Mouse (Mus musculus) stomach, postnatal 0 days (tissue): ENCODE measurements around the gene Aif1.

Experiments used
- CTCF ChIP-seq: IDR thresholded peaks from 2 replicates; pipeline ENCODE4 v1.5.1; 2016; ENCODE audit warnings: antibody characterized with exemption, low read depth, mild to moderate bottlenecking, moderate library complexity
- EP300 ChIP-seq: optimal IDR thresholded peaks from 2 replicates; pipeline ENCODE3; 2016; ENCODE audit warnings: antibody characterized with exemption

DNA sequence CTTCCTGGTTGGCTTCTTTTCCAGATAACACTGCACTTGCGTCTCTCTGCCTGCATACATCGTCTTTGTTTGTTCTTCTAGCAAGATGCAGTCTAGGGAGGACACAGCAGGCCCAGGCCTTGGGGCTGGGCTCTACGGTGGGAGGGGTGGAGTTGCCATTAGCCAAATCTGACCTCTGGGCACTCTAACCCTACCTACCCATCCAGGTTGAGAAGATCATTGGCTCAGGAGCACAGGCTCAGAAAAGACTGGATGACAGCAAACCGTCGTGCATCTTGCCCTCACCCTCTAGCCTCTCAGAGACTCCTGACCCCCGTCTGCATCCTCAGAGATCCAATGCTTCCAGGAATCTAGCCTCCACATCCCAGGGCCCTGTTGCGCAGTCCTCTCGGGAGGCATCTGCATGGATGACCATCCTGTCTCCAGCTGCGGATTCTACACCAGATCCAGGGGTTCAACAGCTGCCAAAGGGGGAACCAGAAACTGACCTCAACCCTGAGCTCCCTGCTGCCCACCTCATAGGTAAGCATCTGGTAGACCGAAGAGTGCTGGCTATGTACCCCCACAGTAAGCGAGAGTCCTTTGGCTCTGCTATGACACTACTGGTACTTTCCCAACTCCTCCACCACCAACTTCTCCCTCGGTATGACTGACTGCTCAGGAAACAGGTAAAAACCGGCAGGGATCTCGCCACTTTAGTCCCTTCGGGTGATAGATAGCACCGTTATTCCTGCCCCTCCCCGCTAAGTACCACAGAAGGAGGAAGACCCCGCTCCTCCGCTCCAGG is 19.2 kb upstream of the Aif1 start:
- TF ChIP-seq EP300 (no peak), CTCF (no peak)
